ENCODE assay signal across 8 mouse cellular contexts in the genomic region with DNA sequence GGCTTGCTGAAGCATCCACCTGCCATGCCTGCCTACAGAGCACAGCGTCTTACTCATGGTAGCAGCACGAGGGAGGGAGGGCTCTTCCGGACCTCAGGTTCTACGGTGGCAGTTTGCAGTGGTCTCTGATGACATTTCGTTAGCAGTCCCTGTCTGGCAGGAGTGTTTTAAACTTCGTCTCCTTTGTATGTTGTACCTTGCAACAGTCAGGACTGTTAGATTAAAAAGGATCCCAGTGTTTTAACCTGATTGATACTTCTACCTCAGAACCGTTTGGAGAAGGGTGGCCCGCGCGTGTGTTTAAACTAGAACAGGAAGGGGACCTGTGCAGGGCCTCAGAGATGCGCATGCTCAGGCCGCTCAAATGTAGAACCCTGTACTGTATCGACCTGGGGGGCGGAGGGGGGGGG. TPM values are rescaled to one million over a fixed set of nuclear protein-coding genes. Genes with fewer than 3 reads are reported as not detected.
DNase-seq lines count a peak whose midpoint lies in the region; ATAC-seq and TF ChIP-seq lines count a peak whose summit lies in the region.
"Had no signal": no experiment of that assay in that cellular context is flagged by ENCODE, and none has a peak within 500 bp of the region (broad histone marks: within the 10 kb centered on the region; RNA-seq: fewer than 3 reads in every experiment).

No protein-coding gene starts in this region.

- H3K36me3 ChIP-seq in liver, postnatal 0 days (replicated peaks; ENCODE audit: insufficient read depth, low read length), result no peaks in the 10 kb centered on the region
- no peaks in the 10 kb centered on the region; the same call in 1 of the 2 replicates for H3K36me3 ChIP-seq in splenic B cell, adult 2 months (ENCODE audit: control insufficient read depth, insufficient read depth, low read length, poor library complexity, severe bottlenecking)
- H3K36me3 ChIP-seq in midbrain, embryonic 10.5 days, result no peaks in the 10 kb centered on the region

- no peaks in the 10 kb centered on the region for H3K27me3 ChIP-seq in liver, postnatal 0 days (ENCODE audit: insufficient read depth, low read length)
- no peaks in the 10 kb centered on the region for H3K27me3 ChIP-seq in splenic B cell, adult 2 months (ENCODE audit: control insufficient read depth, insufficient read depth, low read length, poor library complexity, severe bottlenecking)
- no peaks in the 10 kb centered on the region for H3K27me3 ChIP-seq in midbrain, embryonic 10.5 days (ENCODE audit: low read depth, poor library complexity, severe bottlenecking)

- peak; percentile 63 for DNase-seq in ES-CJ7 (ENCODE audit: low read depth, low spot score)
- DNase-seq in brain, adult 2 months (ENCODE audit: low read depth, low spot score), result peak; percentile 38
- DNase-seq in liver, postnatal 0 days, result peak; percentile 70
- DNase-seq in splenic B cell, adult 2 months (ENCODE audit: low read depth, low spot score), result peak; percentile 81
- no peak for DNase-seq in urinary bladder, adult 18-20 months (ENCODE audit: low spot score in 2 of 2)
- DNase-seq in frontal cortex, postnatal 10 days (ENCODE audit: low spot score in 2 of 2), result no peak
- no peak for DNase-seq in midbrain, embryonic 10.5 days (ENCODE audit: low spot score)

- H3K27ac ChIP-seq in liver, postnatal 0 days (ENCODE audit: low read depth), result peak overlapping the region; percentile 96
- H3K27ac ChIP-seq in midbrain, embryonic 10.5 days (replicated peaks), result no peak overlapping the region

- no peak for TF ChIP-seq CTCF in liver, postnatal 0 days (IDR thresholded peaks at IDR 0.05; ENCODE audit: low read depth)

- H3K4me3 ChIP-seq in liver, postnatal 0 days (ENCODE audit: low read depth, low read length), result peak overlapping the region; percentile 51
- no peak overlapping the region for H3K4me3 ChIP-seq in midbrain, embryonic 10.5 days
- H3K4me3 ChIP-seq: myocyte had no signal

- peaks cover 28% of the 10 kb centered on the region for H3K4me1 ChIP-seq in liver, postnatal 0 days (ENCODE audit: insufficient read depth)
- peaks cover 7% of the 10 kb centered on the region for H3K4me1 ChIP-seq in midbrain, embryonic 10.5 days

- peak; percentile 72 for ATAC-seq in liver, postnatal 0 days

- TF ChIP-seq EP300 in liver, postnatal 0 days (IDR thresholded peaks at IDR 0.05; ENCODE audit: low read depth), result no peak

- WGBS in liver, postnatal 0 days (ENCODE audit: insufficient replicate concordance), result 29% methylated on average over 14 of the region's 14 CpGs
- WGBS in midbrain, embryonic 10.5 days, result 84% methylated on average over 14 of the region's 14 CpGs

- H3K9ac ChIP-seq in liver, postnatal 0 days (replicated peaks), result peak overlapping the region; percentile 72

- peak overlapping the region; percentile 77 for H3K4me2 ChIP-seq in liver, postnatal 0 days (ENCODE audit: low read depth, low read length)

- H3K9me3 ChIP-seq in liver, postnatal 0 days (ENCODE audit: low read length), result no peaks in the 10 kb centered on the region
- no peaks in the 10 kb centered on the region for H3K9me3 ChIP-seq in midbrain, embryonic 10.5 days (replicated peaks)

RNA-seq across cellular contexts. Expression of a gene that starts 47.5 kb away (rescaled TPM):
- polyA plus RNA-seq in liver, postnatal 0 days (2015; fragmentation: Nextera tagmentation; extraction: Ambion mirVana), result 39.4 and 45.5 TPM in 2 replicates
- 26.4 and 28.7 TPM in 2 replicates for polyA plus RNA-seq in midbrain, embryonic 10.5 days (2016; fragmentation: Nextera tagmentation; extraction: Ambion mirVana)
- polyA plus RNA-seq: myocyte had no signal

RNA-seq across cellular contexts. Expression of a gene that starts 47.7 kb away (rescaled TPM):
- polyA plus RNA-seq in liver, postnatal 0 days (2015; fragmentation: Nextera tagmentation; extraction: Ambion mirVana), result not detected in 2 replicates
- 0.17 and 0.19 TPM in 2 replicates for polyA plus RNA-seq in midbrain, embryonic 10.5 days (2016; fragmentation: Nextera tagmentation; extraction: Ambion mirVana)
- polyA plus RNA-seq: myocyte had no signal

Comparison
In these comparisons a context has a peak if more than half of its experiments do, and no peak if none do; other contexts are left out.
1. DNase-seq: peak in ES-CJ7 (single experiment), brain, adult 2 months (single experiment), liver, postnatal 0 days (single experiment) and splenic B cell, adult 2 months (single experiment); none in urinary bladder, adult 18-20 months (0 of 2), frontal cortex, postnatal 10 days (0 of 2) and midbrain, embryonic 10.5 days (single experiment).